Mouse (Mus musculus) limb, embryonic 12.5 days (tissue): ENCODE measurements around the gene Sash1. TPM values are rescaled to one million over a fixed set of nuclear protein-coding genes. Genes with fewer than 3 reads are reported as not detected.

ENCODE experiments used
- ATAC-seq: fragments of 200-750 bp; cut with Nextera tagmentation; 2 replicates; pipeline ENCODE4 v1.8.0; 2017; ENCODE audit warnings: low read depth, moderate TSS enrichment; ENCODE audit not compliant: insufficient number of reproducible peaks, insufficient read depth, low FRiP score, low TSS enrichment
- H3K27ac ChIP-seq: fragments of 300-500 bp; sonication (generic); 2 replicates; pipeline ENCODE4 v1.5.1; 2016; ENCODE audit warnings: mild to moderate bottlenecking, moderate library complexity
- H3K27me3 ChIP-seq: fragments of 300-500 bp; sonication (generic); 2 replicates; pipeline ENCODE4 v1.6.1; 2016; ENCODE audit warnings: mild to moderate bottlenecking, moderate library complexity
- H3K36me3 ChIP-seq: fragments of 300-500 bp; sonication (generic); 2 replicates; pipeline ENCODE4 v1.6.1; 2016; ENCODE audit warnings: mild to moderate bottlenecking, moderate library complexity
- H3K4me1 ChIP-seq: fragments of 300-500 bp; sonication (generic); replicated peaks from 2 replicates; pipeline ENCODE4 v1.6.1; 2016
- H3K4me2 ChIP-seq: fragments of 300-500 bp; sonication (generic); 2 replicates; pipeline ENCODE4 v1.6.1; 2016; ENCODE audit warnings: mild to moderate bottlenecking, moderate library complexity
- H3K4me3 ChIP-seq: fragments of 300-500 bp; sonication (generic); replicated peaks from 2 replicates; pipeline ENCODE4 v1.5.1; 2016; ENCODE audit warnings: mild to moderate bottlenecking
- H3K9ac ChIP-seq: fragments of 300-500 bp; sonication (generic); replicated peaks from 2 replicates; pipeline ENCODE4 v1.6.1; 2016; ENCODE audit warnings: mild to moderate bottlenecking, moderate library complexity
- H3K9me3 ChIP-seq: fragments of 300-500 bp; sonication (generic); 2 replicates; pipeline ENCODE4 v1.6.1; 2016; ENCODE audit warnings: mild to moderate bottlenecking, moderate library complexity
- WGBS: fragments of 180-500 bp; shearing (Covaris S2); methylation state at CpG from one replicate; pipeline ENCODE4 v1.1.7; 2016; 5-methylcytosine and 5-hydroxymethylcytosine counted together
- polyA plus RNA-seq: library from polyadenylated mRNA; unstranded; fragments of >200 nt; fragmentation: Nextera tagmentation; extraction: Ambion mirVana; gene quantifications from 2 replicates; pipeline ENCODE4 v1.2.1, GENCODE M21; 2016

The Sash1 gene
- polyA plus RNA-seq, 1 experiment from 2014 or later = 7.8 TPM

GRCm38 (mm10) chr10:8921098-8921693, 35.3 kb upstream of the Sash1 start:
- no peaks in the 10 kb centered on the region for H3K9me3 ChIP-seq
- H3K27me3 ChIP-seq = no peaks in the 10 kb centered on the region
- H3K27ac ChIP-seq = no peak overlapping the region
- H3K4me3 ChIP-seq = no peak overlapping the region
- WGBS = 73% methylated on average over 11 of the region's 11 CpGs
- no peaks in the 10 kb centered on the region for H3K36me3 ChIP-seq
- H3K4me2 ChIP-seq = no peak overlapping the region
- ATAC-seq = no peak
- H3K9ac ChIP-seq = no peak overlapping the region
- H3K4me1 ChIP-seq = no peaks in the 10 kb centered on the region

- Histone ChIP-seq H3K36me3 (no peaks in the 10 kb centered on the region), H3K27me3 (no peaks in the 10 kb centered on the region), H3K4me3 (no peak overlapping the region), H3K9me3 (no peaks in the 10 kb centered on the region), H3K4me2 (no peak overlapping the region), H3K27ac (no peak overlapping the region), H3K4me1 (no peaks in the 10 kb centered on the region), H3K9ac (no peak overlapping the region)
- no peak for ATAC-seq
- WGBS = 84% methylated on average over 2 of the region's 2 CpGs
Observed at GRCm38 (mm10) chr10:8917798-8918197, 31.9 kb upstream of the Sash1 start.

GRCm38 (mm10) chr10:8917350-8917749, 31.5 kb upstream of the Sash1 start:
- Histone ChIP-seq H3K27me3 (no peaks in the 10 kb centered on the region), H3K9ac (no peak overlapping the region), H3K36me3 (no peaks in the 10 kb centered on the region), H3K4me2 (no peak overlapping the region), H3K27ac (no peak overlapping the region), H3K4me3 (no peak overlapping the region), H3K4me1 (no peaks in the 10 kb centered on the region), H3K9me3 (no peaks in the 10 kb centered on the region)
- 85% methylated on average over 4 of the region's 4 CpGs for WGBS
- ATAC-seq = no peak

- no peaks in the 10 kb centered on the region for H3K36me3 ChIP-seq
- ATAC-seq = no peak
- H3K27ac ChIP-seq = no peak overlapping the region
- no peaks in the 10 kb centered on the region for H3K9me3 ChIP-seq
- no peak overlapping the region for H3K4me2 ChIP-seq
- H3K27me3 ChIP-seq = no peaks in the 10 kb centered on the region
- no peak overlapping the region for H3K9ac ChIP-seq
- peaks cover 3% of the 10 kb centered on the region for H3K4me1 ChIP-seq
- WGBS = 78% methylated on average over 5 of the region's 5 CpGs
- H3K4me3 ChIP-seq = no peak overlapping the region
Observed at GRCm38 (mm10) chr10:8915755-8916154, 29.9 kb upstream of the Sash1 start.

GRCm38 (mm10) chr10:8913904-8914303, 28.0 kb upstream of the Sash1 start:
- Histone ChIP-seq H3K36me3 (no peaks in the 10 kb centered on the region), H3K4me1 (peaks cover 12% of the 10 kb centered on the region), H3K4me2 (no peak overlapping the region), H3K9ac (no peak overlapping the region), H3K27ac (no peak overlapping the region), H3K4me3 (no peak overlapping the region), H3K27me3 (no peaks in the 10 kb centered on the region), H3K9me3 (no peaks in the 10 kb centered on the region)
- 92% methylated on average over 4 of the region's 4 CpGs for WGBS
- no peak for ATAC-seq

- no peak overlapping the region for H3K4me2 ChIP-seq
- H3K9ac ChIP-seq = no peak overlapping the region
- H3K4me1 ChIP-seq = peaks cover 12% of the 10 kb centered on the region
- no peaks in the 10 kb centered on the region for H3K27me3 ChIP-seq
- 77% methylated on average over 5 of the region's 5 CpGs for WGBS
- H3K9me3 ChIP-seq = no peaks in the 10 kb centered on the region
- H3K27ac ChIP-seq = no peak overlapping the region
- no peak overlapping the region for H3K4me3 ChIP-seq
- H3K36me3 ChIP-seq = no peaks in the 10 kb centered on the region
- ATAC-seq = no peak
Observed at GRCm38 (mm10) chr10:8912706-8913275, 26.9 kb upstream of the Sash1 start.

GRCm38 (mm10) chr10:8912213-8912612, 26.3 kb upstream of the Sash1 start:
- H3K4me2 ChIP-seq = no peak overlapping the region
- H3K27ac ChIP-seq = no peak overlapping the region
- no peak for ATAC-seq
- no peaks in the 10 kb centered on the region for H3K27me3 ChIP-seq
- 56% methylated on average over 4 of the region's 4 CpGs for WGBS
- H3K9ac ChIP-seq = no peak overlapping the region
- H3K4me1 ChIP-seq = peaks cover 12% of the 10 kb centered on the region
- no peaks in the 10 kb centered on the region for H3K36me3 ChIP-seq
- no peaks in the 10 kb centered on the region for H3K9me3 ChIP-seq
- no peak overlapping the region for H3K4me3 ChIP-seq

- no peak overlapping the region for H3K27ac ChIP-seq
- 0 out of 2 replicates have a peak overlapping the region, but pooled peaks have one; percentile 16 for H3K4me2 ChIP-seq
- H3K4me3 ChIP-seq = no peak overlapping the region
- H3K9me3 ChIP-seq = no peaks in the 10 kb centered on the region
- no peak overlapping the region for H3K9ac ChIP-seq
- ATAC-seq = no peak
- H3K4me1 ChIP-seq = peaks cover 12% of the 10 kb centered on the region
- 40% methylated on average over 16 of the region's 16 CpGs for WGBS
- no peaks in the 10 kb centered on the region for H3K27me3 ChIP-seq
- H3K36me3 ChIP-seq = no peaks in the 10 kb centered on the region
Observed at GRCm38 (mm10) chr10:8910237-8910990, 24.5 kb upstream of the Sash1 start.

- Histone ChIP-seq H3K27ac (no peak overlapping the region), H3K9me3 (no peaks in the 10 kb centered on the region), H3K4me1 (peaks cover 14% of the 10 kb centered on the region), H3K9ac (no peak overlapping the region), H3K4me3 (no peak overlapping the region), H3K27me3 (no peaks in the 10 kb centered on the region), H3K36me3 (no peaks in the 10 kb centered on the region), H3K4me2 (no peak overlapping the region)
- no peak for ATAC-seq
- WGBS = 91% methylated on average over 6 of the region's 6 CpGs
Observed at GRCm38 (mm10) chr10:8903086-8903485, 17.2 kb upstream of the Sash1 start.

GRCm38 (mm10) chr10:8902412-8902811, 16.5 kb upstream of the Sash1 start:
- WGBS = 77% methylated on average over 7 of the region's 7 CpGs
- Histone ChIP-seq H3K27me3 (no peaks in the 10 kb centered on the region), H3K4me2 (no peak overlapping the region), H3K4me1 (peaks cover 14% of the 10 kb centered on the region), H3K36me3 (no peaks in the 10 kb centered on the region), H3K27ac (no peak overlapping the region), H3K9me3 (no peaks in the 10 kb centered on the region), H3K4me3 (no peak overlapping the region), H3K9ac (no peak overlapping the region)
- no peak for ATAC-seq

GRCm38 (mm10) chr10:8898831-8899511, 13.1 kb upstream of the Sash1 start:
- 40% methylated on average over 8 of the region's 8 CpGs for WGBS
- ATAC-seq = no peak
- Histone ChIP-seq H3K9ac (no peak overlapping the region), H3K4me1 (peaks cover 14% of the 10 kb centered on the region), H3K4me2 (no peak overlapping the region), H3K27ac (peak overlapping the region; percentile 35; the same call in 1 of the 2 replicates), H3K4me3 (no peak overlapping the region), H3K9me3 (no peaks in the 10 kb centered on the region; the same call in 1 of the 2 replicates), H3K27me3 (no peaks in the 10 kb centered on the region), H3K36me3 (no peaks in the 10 kb centered on the region)
